Mouse (Mus musculus) gastrocnemius, postnatal 4 days (tissue): Measurements from ENCODE around the gene Hcrt. TPM values are rescaled to one million over a fixed set of nuclear protein-coding genes. Genes with fewer than 3 reads are reported as not detected.

Source experiments
- DNase-seq, 2 experiments: peaks; one replicate each; pipeline ENCODE4 v3.0.0; 2021 to 2022; ENCODE audit warnings: low spot score in 2 of 2, mixed read lengths in 2 of 2
- total RNA-seq, 2 experiments: library from RNA; stranded (reverse); gene quantifications; 2 replicates each; pipeline ENCODE4 v1.2.3; 2021

Gene Hcrt
- total RNA-seq, 2 experiments from 2014 or later: not detected

DNA sequence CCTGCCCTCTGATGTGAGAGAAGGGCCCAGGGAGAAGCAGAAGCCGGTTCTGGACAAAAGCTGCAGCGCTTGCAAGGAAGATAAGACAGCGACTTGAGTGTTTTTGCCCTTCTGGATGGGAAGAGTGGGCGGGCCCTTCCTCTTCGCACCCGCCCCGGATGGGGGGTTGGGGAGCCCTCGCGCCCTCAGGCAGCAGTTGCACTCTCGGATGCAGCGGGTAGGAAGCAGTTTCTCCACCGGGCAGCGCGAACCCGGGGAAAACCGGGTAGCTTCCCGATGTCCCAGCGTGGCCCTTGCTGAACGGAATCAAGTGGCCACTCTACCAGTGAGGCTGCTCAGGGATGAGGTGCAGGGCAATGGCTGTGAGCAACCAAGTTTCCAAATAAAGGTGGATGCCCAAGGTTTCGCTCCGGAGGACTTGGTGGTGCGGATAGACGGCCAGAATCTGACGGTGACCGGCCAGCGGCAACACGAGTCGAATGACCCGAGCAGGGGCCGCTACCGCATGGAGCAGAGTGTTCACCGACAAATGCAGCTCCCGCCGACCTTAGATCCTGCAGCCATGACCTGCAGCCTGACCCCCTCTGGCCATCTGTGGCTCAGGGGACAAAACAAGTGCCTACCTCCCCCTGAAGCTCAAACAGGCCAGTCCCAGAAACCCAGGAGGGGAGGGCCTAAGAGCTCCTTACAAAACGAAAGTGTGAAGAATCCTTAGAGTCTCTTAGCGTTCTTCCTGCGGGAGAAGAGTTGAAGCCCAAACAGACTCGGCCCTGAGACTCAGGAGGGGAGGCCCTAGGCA lies 48.8 kb downstream of the Hcrt start, which contains the start of gene Hspb9:
Gene Hspb9 (plus strand): TSS at position 116 of the 799 bp plus-strand sequence.
- peak in 1 of 2 experiments; percentile 58 for DNase-seq

DNA sequence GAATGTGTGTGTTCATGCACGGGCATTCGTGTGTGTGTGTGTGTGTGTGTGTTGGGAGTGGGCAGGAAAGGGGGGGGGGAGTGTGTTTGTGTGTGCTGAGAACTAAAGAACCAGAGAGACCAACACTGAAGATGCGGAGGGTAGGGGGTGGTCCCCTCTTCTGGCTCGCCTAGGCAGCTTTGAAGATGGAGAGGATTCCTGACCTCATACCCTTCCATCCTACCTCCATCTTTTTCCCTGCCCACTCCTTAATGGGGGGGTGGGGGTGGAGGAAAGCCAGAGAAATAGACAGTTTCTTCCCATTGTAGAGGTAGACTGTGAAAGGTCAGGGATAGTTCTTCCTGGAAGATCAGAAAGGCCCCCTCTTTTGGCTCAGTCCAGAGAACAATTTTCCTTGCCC lies 49.6 kb downstream of the Hcrt start:
- no peak for DNase-seq

DNA sequence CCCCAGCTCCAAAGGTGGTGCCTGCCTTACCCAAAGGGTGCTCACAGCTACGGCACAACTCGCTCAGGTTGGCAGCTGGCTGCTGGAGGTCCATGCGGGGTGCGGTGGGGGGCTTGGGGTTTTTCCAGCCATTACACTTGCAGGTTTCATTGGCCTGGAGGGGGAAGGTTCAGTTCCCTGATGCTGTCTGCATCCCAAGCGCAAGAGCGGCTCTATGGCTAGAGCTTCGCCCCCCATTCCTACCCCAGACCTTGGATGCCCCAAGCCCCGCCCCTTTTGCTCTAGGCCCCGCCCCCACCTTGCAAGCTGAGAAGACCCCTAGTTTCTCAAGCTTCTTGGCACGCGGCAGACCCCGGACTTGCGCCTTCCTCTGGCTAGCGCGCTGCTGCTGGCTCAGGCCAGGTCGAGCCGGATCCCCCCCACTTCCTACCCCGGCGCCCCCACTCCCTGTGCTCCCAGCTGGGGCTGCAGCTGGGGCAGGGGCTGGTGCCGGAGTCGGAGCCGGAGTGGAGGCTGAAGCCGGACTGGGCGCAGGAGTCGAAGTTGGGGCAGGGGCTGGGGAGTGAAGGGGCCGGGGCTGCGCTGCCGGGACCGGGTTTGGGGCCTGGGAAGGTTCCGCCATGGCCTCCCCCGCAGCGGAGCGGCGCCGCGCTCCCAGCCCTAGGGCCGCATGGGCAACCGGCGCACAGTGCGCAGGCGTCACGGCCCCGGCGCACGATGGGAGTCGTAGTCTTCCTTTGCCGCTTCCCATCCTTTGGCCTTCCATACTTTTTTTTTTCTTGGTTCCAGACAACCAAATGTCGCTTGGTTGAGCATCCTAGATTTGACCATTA lies 50.7 kb downstream of the Hcrt start, which contains the start of gene Kat2a:
Gene Kat2a (minus strand): TSS at position 683 of the 833 bp plus-strand sequence.
- DNase-seq: peak; percentile 70 to 84

Other genes starting within 250 kb of the Hcrt start
- 10 to 100 TPM; 54.1 to 57.9 TPM for gene Acly, start 234.9 kb downstream of the Hcrt start, total RNA-seq
- gene Ttc25, start 217.3 kb downstream of the Hcrt start, total RNA-seq: under 1 TPM; 0.13 to 0.22 TPM
- 10 to 100 TPM; 33.3 to 38.3 TPM for gene Cnp, start 188.0 kb downstream of the Hcrt start, total RNA-seq
- 10 to 100 TPM; 42.5 to 43.7 TPM for gene Nkiras2, start 143.7 kb downstream of the Hcrt start, total RNA-seq
- 100 to 1,000 TPM; 192 to 239 TPM for gene Dnajc7, start 142.8 kb downstream of the Hcrt start, total RNA-seq
- 1 to 10 TPM; 1.9 to 2.2 TPM for gene Zfp385c, start 70.5 kb downstream of the Hcrt start, total RNA-seq
- 1 to 10 TPM; 1.0 to 1.1 TPM for gene Dhx58, start 58.7 kb downstream of the Hcrt start, total RNA-seq
- 10 to 100 TPM; 20.6 to 21.6 TPM for gene Kat2a, start 50.5 kb downstream of the Hcrt start, total RNA-seq
- gene Hspb9, start 49.1 kb downstream of the Hcrt start, total RNA-seq: not detected
- 10 to 100 TPM; 76.7 to 79.7 TPM for gene Rab5c, start 24.7 kb downstream of the Hcrt start, total RNA-seq
- gene Kcnh4, start 3.0 kb downstream of the Hcrt start, total RNA-seq: under 1 TPM in 1 of 2 experiments, not detected in 1; 0.10 TPM
- 1 to 10 TPM; 9.0 to 9.5 TPM for gene Ghdc, start 8.0 kb upstream of the Hcrt start, total RNA-seq
- 10 to 100 TPM; 76.1 to 90.4 TPM for gene Stat5b, start 87.8 kb upstream of the Hcrt start, total RNA-seq
- gene Stat5a, start 96.4 kb upstream of the Hcrt start, total RNA-seq: 10 to 100 TPM; 35.6 to 41.4 TPM
- gene Stat3, start 176.6 kb upstream of the Hcrt start, total RNA-seq: 10 to 100 TPM; 71.5 to 75.1 TPM
- 100 to 1,000 TPM; 385 to 413 TPM for gene Cavin1, start 208.0 kb upstream of the Hcrt start, total RNA-seq
- 10 to 100 TPM; 70.3 to 73.5 TPM for gene Atp6v0a1, start 246.5 kb upstream of the Hcrt start, total RNA-seq